Mouse (Mus musculus): ENCODE data around the gene Hspa4.
"Not testable (repeated sequence)": the region's sequence is repeated elsewhere in the genome, so short reads cannot be mapped to it uniquely, and the experiment has no call there.

Hspa4 gene

DNA sequence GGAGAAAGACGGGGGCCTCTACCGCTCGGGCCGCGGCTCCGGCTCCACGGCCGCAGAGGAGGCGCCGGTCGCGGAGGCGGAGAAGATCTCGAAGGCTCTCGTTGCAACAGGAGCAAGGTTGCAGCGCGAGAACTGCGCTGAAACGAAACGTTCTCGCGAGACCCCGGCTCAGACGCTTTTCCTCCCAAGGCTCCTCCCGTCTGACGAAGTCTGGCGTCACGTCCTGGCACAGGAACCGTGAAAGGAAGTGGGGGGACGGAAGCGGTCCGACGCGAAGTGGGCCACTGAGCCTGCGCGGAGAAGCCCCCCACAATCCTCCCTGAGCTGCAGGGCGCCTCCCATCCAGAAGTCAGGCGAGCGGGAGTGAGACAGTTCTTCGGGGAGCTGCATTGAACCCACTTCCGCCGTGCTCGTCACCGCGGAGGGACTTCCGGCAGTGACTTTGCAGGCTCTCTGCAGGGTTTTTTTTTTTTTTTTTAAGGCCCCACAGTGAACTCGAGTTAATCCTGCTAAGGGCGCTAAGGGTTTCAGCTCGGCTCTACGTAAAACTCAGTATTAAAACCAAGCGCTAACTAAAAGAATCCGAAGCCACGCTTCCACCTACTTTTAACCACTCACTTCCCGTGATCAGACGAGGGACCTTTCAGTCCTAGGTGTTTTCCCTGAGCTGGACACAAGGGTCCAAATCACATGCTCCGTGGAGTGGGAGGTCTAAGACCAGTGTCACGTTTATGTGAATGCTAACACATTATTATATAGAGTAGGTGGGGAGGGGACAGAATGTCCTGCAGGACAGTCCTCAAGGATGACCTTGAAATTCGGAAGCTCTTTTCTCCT lies at the start of gene Hspa4:
Gene Hspa4, minus strand, starts transcription at position 128 of the 837 bp plus-strand sequence.
- DNase-seq: peak; percentile 100

DNA sequence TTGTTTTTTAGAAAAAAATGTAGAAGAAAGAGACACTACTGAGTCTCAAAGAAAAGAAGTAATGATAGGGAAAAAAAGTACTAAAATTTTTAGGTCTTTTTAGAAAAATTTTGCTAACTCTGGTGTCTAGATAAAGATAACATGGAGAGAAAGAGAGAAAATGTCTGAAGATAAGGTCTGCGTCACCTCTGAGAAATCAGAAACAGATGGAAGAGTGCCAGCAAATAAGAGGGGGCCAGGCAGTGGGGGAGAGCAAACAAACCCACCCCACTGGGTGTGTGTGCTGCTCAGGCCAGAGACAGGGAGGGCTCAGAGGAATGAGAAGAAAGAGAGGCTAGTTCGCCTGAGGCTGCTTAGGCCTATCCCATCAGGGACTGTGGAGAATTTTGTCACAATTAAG lies 45.5 kb upstream of the Hspa4 start:
- DNase-seq: no peak

DNA sequence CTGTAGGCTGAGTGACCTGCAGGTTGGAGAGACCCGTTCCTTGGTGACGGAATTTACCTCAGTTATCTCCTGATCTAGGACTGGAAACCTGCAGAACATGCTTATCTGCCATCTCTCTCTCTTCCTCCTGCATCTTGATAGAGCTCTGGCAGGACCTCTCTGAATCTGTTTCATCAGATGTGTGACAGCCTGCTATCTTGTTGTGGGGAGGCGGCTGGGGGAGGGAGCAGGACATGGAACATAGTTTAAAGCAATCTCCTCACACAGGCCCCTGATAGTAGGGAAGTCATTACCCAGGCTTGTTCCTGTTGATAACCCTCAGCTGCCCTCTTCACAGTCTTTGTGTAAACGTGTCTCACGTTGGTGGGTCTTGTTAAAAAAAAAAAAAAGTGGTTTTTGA lies 45.1 kb upstream of the Hspa4 start:
- DNase-seq: no peak

DNA sequence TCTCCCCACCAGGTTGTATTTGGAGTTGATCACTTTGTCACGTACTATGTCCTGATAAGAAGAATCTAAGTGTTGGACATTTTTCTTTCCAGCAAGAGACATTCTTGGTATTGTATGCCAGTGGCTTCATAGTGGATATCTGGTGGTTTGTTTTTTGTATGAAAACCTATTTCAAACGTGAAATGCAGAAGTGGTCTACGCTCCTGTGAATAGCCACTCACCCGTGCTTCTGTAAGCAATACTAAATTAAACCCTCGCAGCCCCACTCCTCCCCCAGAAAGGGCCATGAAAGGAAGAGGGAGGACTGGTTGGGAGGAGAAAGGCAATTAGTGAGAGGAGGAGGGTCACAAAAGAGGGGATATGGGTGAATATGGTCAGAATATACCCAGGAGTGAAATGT lies 42.5 kb upstream of the Hspa4 start:
- DNase-seq: no peak

DNA sequence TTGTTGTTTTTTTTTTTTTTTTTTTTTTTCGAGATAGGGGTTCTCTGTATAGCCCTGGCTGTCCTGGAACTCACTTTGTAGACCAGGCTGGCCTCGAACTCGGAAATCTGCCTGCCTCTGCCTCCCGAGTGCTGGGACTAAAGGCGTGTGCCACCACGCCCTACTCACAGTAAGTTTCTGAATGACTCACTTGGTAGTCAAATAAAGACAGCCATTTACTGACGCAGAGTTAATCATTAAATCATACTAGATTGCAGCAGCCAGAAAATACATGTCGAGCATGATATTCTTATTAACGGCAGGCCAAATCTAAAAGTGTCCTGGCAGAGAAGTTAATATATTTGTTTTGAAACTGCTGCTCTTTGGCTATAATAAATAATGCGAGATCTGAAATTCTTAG lies 40.8 kb upstream of the Hspa4 start:
- not testable (repeated sequence) for DNase-seq

GRCm38 (mm10) chr11:53337684-53338083 lies 37.4 kb upstream of the Hspa4 start:
- no peak for DNase-seq

DNA sequence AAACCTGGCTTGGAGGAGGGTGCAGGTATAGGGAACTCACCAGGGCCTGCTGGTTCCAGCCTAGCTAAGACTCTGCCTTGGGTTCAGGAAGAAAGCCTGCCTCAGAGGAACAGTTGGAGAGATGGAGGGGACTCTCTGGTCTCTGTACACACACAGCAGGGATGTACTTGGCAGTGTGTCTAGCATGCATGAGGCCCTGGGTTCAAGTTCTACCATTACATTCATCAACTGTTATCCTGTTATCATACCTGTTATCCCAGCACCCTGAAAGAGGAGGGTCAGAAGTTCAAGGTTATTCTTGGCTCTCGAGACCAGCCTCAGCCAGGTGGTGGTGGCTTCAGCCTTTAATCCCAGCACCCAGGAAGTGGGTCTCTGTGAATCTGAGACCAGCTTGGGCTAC lies 36.7 kb upstream of the Hspa4 start:
- no peak for DNase-seq

GRCm38 (mm10) chr11:53336182-53336571 lies 35.9 kb upstream of the Hspa4 start:
- no peak for DNase-seq

GRCm38 (mm10) chr11:53335505-53336181 lies 35.4 kb upstream of the Hspa4 start:
- DNase-seq: no peak

DNA sequence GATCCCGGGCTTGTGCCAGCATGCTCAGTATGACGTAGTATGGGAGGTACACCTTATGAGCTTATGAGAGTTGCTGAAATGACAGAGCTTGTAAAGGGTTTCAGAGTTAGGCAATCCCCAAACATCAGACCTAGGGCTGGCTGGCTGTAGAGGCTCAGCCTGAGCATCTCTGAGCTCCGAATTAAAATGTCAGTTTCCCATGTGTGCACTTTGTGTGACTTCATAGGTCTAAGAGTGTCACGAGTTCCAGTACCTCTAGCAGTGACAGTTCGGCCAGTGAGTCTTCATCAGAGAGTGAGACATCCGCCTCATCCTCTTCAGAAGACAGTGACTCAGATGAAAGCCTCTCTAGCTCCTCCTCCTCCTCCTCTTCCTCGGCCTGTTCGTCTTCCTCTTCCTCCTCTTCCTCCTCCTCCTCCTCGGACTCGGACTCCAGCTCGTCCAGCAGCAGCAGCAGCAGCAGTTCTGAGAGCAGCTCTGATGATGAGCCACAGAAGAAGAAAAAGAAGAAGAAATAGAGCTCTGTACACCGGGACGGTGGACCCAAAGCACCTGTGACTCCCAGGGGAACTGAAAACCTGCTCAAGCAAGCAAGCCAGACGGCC lies 31.9 kb upstream of the Hspa4 start:
- no peak for DNase-seq

DNA sequence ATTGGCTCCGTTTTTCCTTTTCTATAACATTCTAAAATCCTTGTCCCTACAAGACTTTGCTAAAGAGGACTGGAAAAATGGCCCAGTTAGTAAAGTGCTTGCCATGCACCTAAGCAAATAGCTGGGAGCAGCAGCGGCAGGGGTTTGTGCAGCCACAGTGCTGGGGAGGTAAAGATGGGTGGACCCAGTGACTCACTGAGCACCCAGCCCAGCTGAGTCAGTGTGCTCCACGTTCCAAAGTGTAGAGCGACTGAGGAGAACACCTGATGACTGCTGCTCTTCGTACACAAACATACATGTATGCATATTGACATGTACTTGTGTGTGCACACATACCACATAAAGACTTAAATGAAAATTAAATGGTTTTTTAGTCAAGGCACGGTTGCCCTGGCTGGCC lies 30.9 kb upstream of the Hspa4 start:
- no peak for DNase-seq

GRCm38 (mm10) chr11:53330325-53330724 lies 30.1 kb upstream of the Hspa4 start:
- no peak for DNase-seq

DNA sequence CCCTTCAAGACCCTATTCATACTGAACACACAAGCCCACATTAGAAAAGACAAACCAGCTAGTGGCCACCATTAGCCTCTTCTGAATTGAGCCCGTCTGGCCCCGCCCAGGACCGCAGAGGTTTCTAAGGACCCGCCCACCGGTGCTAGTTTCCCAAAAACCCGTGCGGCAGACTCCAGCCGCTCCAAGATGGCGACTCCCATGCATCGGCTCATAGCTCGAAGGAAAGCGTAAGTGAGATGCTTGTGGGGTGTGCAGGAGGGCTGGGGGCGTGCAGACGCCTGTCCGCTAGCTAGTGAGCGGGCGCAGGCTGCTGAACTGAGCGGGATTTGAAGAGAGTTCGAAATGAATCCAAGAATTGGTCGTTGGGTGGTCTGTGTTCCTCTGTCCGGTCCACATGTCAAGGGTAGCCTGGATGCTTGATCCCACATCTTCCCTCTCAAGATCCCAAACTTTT lies 24.3 kb upstream of the Hspa4 start, which contains the start of gene Zcchc10:
Gene Zcchc10, plus strand, starts transcription at position 168 of the 457 bp plus-strand sequence.
- DNase-seq: peak; percentile 79

GRCm38 (mm10) chr11:53319867-53320266 lies 19.6 kb upstream of the Hspa4 start:
- not testable (repeated sequence) for DNase-seq

DNA sequence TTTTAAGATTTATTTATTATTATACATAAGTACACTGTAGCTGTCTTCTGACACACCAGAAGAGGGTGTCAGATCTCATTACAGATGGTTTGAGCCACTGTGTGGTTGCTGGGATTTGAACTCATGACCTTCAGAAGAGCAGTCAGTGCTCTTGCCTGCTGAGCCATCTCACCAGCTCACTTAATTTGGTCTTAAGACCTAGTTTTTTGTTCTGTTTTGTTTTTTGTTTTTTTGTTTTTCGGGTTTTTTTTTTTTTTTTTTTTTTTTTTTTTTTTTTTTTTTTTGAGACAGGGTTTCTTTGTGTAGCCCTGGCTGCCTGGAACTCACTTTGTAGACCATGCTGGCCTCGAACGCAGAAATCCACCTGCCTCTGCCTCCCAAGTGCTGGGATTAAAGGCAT lies 18.3 kb upstream of the Hspa4 start:
- not testable (repeated sequence) for DNase-seq

- DNase-seq: no peak
Measured at GRCm38 (mm10) chr11:53318041-53318440, 17.8 kb upstream of the Hspa4 start.

GRCm38 (mm10) chr11:53316996-53317395 lies 16.7 kb upstream of the Hspa4 start:
- DNase-seq: no peak

DNA sequence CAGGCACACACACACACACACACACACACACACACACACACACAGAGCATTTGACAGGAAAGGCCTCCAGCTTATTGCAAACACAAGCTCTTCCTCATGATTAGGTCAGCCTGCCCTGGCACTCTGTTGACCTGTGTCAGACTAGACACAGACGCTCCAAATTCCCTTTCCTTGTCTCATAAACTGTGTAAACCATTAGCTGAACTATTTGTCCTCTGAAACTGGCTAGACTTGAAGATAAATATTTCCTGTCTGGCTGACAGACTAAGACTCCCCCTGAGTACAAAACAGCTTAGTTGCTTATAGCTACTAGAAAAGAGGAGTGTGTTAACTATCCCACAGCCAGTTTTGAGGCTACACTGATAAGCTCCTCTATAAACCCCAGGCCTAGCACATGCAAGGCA lies 14.5 kb upstream of the Hspa4 start:
- DNase-seq: no peak

DNA sequence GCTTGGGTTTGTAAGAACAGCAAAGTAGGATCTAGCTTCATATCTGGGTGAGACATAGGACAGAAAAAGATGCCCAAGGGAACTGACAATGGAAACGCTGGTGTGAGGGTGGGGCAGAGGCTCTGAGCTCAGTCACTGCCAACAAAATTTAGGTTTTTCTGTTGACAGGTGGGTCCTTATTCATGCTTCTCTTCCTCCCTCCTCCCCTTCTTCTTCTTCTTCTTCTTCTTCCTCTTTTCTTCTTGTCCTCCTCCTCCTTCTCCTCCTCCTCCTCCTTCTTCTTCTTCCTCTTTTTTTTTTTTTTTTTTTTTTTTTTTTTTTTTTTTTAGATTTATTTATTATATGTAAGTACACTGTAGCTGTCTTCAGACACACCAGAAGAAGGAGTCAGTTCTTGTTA lies 12.6 kb upstream of the Hspa4 start:
- not testable (repeated sequence) for DNase-seq

- DNase-seq: no peak
Measured at GRCm38 (mm10) chr11:53311385-53311784, 11.1 kb upstream of the Hspa4 start.

DNA sequence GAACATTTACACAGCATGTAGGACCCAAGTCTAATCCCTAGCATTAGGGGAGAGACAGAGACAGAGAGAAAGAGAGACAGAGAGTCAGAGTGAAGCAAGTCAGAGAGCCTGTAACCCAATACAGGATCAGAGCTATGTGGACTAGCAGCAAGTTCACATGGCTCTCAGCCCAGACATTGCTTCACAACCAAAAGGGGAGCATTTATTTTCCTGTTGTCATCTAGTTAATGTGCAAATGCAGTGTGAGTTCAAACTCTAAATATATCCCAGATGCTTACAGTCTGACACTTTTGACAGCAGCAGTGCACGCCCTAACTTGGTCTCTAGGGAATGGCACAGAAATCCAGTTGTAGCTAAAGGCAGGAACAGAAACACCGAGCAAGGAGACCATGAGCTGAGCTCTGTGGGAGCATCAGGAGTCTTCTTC lies 8.6 kb upstream of the Hspa4 start:
- DNase-seq: no peak

DNA sequence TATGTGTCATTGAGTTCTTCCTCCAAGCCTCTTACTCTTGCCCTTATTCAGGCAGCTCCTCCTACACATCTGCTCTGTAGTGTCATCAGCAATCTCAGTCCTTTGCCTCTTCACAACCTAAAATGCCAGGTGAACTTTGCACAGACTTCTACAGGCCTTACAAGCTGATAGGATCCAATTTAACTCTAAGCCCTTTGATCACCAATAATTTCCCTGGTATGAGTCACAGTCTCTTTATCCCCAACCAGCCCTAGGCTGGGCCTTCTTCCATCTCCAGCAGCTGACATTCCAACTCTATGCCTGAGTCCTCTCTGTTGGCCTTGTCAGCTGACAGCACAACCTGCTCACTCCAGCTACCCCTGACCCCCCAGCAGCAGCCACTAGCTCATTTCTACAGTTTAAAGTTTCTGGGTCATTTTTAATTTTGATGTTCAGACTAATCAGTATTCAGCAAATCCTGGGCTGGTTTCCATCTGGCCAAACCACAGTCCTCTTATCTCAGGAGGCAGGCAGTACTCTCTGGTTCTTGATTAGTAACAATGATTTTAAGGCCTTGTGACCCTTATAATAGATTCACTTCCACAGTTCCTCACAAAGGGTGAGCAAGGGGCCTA lies 8.1 kb upstream of the Hspa4 start:
- DNase-seq: no peak

DNA sequence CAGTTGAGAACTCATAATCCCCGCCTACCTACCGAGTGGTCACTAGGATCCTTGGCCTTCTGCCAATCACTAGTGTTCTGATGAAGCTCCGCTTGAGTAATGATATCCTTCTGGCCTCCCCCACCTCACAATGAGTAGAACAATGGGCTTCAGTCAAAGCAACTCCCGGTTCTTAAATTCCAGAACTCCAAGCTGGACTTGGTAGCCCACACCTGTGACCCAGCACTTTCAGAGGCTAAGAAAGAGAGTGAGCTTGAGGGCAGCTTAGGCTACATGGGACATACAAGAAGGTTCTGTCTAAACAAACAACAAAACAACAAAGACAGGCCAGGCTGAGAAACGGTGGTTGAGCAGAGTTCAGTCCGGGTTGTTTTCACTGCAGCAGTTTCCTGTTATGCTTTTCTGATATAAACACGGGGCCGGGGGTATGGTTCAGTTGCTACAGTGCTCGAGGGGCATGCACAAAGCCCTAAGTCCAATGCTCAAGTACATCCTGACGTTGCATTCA lies 7.4 kb upstream of the Hspa4 start:
- DNase-seq: no peak
